Mouse (Mus musculus) CD4-positive, CD25-positive, alpha-beta regulatory T cell, adult 4 months (primary cell): ENCODE measurements around the gene Cnih2. TPM values are rescaled to one million over a fixed set of nuclear protein-coding genes. Genes with fewer than 3 reads are reported as not detected.

Source experiments
- ATAC-seq: one replicate; pipeline ENCODE4 v1.8.0; 2017
- polyA plus RNA-seq, 2 experiments: library from polyadenylated mRNA; unstranded; fragments of 100-300 nt; shearing (Covaris generic); gene quantifications; one replicate each; pipeline ENCODE4 v1.2.1; 2017

The Cnih2 gene
- polyA plus RNA-seq, 2 experiments from 2014 or later: 0.55 TPM; not detected in 1

- ATAC-seq: no peak
Measured at GRCm38 (mm10) chr19:5067867-5068569, 30.3 kb downstream of the Cnih2 start, which contains the start of gene Cd248. Gene Cd248 (plus strand): TSS chr19:5068078.

DNA sequence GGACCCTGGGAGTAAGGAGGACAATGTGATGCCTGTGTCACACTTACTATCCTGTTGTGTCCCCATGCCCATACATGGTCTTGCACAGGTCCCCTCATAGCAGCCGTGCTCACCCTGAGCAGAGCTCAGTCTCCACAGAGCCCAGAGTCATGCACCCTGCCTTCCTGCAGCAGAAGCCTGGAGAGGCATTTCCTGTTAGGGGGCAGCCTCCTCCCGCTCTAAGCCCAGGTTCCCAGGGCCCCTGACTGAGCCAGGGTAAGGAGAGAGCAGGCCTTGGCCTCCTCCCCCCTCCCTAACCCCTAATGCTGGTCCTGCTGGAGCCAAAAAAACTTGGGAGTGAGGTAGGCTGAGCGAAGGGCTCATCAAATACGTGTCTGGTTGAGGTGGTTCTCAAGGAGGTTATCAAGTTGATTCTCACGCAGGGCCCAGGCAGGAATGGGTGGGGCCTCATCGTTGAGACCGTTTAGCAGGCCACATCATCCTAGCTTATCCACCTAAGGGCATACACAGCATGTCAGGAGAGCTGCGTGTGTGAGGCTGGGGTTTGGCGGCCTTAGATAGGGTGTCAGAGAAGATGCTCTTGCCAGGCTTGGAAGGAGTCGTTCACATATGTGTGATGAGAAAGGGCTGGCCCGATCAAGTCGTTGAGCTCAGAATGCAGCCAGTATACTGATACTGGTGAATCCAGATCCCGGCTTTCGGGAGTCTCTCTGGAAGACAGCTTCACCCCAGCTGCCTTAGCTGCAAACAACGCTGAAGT, 31.1 kb downstream of the Cnih2 start:
- no peak for ATAC-seq

- no peak for ATAC-seq
Measured at GRCm38 (mm10) chr19:5065104-5065503, 33.2 kb downstream of the Cnih2 start.

DNA sequence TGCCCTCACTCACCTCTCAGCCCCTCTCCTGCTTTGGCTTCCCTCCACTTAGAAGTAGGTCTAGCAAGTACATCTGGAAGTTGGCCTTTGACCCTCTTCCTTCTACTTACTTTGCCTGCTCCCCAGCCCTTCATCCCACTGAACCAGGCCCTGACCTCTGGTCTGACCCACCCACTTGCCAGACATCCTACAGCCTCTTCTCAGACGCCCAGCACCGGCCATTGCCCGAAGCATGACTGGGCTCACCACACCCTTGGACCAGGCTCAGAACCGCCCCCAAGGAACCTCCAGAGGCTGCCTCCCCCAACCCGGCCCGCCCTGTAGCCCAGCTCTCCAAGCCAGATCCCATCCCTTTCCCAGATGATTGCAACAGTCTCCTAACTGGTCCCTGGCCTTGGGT, 35.9 kb downstream of the Cnih2 start:
- ATAC-seq: no peak

GRCm38 (mm10) chr19:5062041-5062440, 36.3 kb downstream of the Cnih2 start:
- ATAC-seq: no peak

- ATAC-seq: no peak
Measured at GRCm38 (mm10) chr19:5060365-5061330, 37.7 kb downstream of the Cnih2 start.

DNA sequence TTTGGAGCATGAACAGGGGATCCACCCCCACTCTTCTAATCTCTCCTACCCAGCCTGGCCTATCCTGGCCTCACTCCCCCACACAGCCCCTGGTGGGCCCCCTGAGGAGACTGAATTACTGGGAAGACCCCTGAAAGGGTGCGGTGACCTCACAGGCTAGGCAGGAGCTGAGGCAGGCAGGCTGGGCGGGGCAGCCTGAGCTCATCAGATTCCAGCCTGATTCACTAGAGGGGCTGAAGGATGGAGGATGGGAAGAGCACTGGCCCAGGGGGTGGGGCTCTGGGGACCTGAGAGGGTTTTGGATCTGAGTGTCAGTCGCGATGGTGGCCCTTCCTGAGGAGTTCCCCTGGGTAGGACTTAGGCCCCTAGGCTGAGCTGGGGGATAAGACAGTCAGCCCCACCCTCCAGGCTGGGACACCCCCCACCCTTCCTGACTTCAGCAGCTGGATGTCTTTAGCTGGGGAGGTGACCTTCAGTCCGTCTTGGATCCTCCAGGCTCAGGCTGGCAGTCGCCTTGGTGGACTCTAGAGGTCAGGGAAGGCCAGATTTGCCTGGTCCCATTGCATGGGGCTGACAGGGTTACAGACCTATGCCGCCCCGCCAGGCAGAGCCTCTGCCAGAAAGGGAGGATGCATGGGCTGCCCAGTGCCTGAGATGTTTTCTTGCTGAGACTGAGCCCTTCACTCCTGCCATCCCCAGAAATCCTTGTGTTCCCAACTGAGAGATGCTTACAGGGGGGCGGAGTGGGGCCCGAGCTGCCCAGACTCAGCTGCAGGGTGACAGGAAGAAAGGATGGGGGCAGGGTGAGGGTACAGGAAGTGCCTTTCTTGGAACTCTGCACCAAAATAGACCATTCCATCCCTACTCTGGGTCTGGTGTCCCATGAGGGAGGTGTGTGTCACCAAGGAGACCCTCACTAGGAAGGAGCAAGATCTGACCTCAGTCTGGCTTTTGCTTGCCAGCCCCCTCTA, 39.2 kb downstream of the Cnih2 start:
- ATAC-seq: peak; percentile 49

DNA sequence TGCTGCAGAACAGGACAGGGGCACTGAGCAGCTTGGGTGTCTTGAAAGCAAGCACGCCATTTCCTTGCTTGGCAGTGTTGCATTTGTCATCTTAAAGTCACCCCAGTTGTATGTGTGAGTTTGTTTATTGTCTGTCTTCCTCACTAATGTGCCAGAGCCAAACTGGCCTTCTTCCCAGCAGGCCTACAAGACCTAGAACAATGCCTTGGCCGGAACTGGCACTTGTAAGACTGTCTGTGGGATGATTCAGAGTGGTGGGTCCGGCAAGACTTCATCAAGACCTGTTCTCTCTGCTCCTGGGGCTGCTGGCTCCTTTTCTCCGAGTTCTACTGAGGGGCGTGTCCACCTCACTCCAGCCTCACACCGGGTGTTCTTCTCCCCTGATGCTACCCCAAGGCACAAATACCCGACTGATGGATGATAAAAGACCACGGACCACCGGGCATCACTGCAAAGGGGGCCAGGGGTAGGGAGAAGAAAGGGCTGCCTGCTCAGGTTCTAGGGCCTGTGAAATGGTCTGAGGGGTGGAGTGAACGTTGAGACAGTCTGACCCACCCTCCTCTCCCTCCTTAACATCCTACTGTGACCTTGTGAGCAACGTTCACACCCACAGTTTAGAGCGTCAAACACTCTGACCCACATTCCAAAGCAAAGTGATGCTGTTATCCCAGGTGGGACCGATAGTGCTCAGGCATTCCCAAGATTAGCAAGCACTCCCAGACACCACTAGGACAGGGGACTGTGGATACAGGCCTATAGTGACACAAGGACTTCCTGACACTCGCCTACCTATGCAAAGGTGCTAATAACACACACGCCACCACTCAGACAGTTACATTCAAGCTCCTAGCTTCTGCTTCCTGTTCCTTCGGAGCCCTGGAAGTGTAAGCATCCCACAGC, 40.2 kb downstream of the Cnih2 start:
- no peak for ATAC-seq

DNA sequence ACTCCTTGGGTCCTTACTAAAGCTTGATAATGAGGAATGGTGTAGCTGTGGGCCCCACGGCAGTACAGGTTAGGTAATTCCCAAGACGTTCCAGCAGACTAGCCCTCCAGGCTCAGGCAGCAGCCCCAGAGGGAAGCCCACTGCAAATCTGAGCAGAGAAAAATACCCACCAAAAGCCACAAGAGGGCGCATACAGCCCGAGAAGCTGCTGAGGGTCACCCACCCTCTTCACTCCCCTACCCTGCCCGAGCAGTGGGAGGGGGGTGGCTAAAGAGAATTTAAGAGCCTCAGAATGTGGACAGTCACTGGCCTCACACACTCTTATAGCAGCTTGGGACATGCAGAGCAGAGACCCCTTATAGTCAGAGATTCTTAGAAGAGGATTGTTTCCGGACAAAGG, 42.1 kb downstream of the Cnih2 start:
- no peak for ATAC-seq

DNA sequence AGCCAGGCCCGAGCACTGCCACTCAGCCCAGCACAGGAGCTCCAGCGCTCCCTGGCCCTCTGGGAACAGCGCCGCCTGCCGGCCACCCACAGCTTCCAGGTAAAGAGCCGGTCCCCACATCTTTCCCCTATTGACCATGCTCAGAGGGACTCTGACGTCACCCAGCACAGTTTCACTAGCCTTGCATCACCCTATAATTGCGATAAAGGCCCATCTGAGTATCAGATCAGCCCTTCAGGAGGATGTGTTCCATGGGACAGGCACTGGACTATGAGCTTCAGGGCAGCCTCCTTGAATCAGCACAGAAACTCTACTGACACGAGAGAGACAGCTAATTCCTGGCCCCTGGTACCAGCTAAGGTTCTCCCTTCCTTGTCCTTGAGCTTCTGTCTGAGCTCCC, 44.4 kb downstream of the Cnih2 start:
- no peak for ATAC-seq

DNA sequence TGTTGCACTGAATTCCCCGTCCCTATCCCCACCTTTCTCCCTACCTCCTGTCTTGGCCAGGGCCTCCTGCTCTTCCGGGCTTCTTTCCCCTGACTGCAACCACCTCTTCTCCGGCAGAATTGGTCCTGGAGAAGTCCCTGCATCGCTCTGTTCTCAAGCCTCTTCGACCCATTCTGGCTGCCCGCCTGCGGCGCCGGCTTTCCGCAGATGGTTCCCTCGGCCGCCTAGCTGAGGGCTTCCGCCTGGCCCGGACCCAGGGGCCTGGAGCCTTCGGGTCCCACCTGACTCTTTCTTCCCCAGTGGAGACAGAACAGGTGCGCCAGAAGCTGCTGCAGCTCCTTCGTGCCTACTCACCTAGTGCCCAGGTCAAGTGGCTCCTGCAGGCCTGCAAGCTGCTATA, 45.5 kb downstream of the Cnih2 start:
- ATAC-seq: no peak

DNA sequence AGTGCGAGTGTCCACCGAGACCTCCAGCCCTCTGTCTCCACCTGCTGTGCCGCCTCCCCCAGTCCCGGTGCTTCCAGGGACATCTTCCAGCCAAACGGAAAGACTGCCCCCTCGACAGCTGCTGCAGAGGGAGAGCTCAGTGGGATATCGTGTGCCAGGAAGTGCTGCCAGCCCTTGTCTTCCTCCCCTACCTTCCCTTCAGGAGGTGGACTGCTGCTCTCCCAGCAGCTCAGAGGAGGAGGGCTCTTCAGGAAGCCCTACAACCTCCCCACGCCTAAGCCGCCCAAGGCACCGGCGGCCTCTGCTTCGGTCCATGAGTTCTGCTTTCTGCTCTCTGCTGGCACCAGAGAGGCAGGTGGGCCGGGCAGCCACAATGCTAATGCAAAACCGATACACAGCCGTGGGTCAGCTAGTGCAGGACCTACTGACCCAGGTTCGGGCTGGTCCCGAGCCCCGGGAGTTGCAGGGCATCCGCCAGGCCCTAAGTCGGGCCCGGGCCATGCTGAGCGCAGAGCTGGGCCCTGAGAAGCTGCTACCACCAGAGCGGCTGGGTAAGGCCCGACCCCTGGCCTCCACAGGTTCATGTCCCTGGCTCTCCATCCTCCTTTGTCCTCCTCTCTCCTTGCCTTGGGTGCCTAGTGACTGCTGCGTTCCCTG, 46.0 kb downstream of the Cnih2 start:
- no peak for ATAC-seq

DNA sequence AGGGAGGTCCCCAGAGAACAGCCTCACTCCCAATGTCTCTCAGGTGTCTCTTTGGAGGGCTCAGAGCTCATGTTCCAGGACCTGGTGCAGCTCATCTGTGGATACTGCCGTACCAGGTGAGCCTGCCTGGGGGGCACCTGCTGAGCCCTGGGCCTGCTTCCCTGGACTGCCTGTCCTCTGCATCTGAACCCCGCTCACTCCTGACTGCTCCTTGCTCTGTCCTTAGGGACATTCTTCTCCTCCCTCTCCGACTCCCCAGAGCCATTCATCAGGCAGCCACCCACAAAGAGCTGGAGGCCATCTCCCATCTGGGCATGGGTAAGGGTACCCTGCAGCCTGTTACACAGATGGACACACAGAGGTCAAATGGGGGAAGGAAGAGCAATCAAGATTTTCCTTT, 46.8 kb downstream of the Cnih2 start:
- ATAC-seq: no peak

DNA sequence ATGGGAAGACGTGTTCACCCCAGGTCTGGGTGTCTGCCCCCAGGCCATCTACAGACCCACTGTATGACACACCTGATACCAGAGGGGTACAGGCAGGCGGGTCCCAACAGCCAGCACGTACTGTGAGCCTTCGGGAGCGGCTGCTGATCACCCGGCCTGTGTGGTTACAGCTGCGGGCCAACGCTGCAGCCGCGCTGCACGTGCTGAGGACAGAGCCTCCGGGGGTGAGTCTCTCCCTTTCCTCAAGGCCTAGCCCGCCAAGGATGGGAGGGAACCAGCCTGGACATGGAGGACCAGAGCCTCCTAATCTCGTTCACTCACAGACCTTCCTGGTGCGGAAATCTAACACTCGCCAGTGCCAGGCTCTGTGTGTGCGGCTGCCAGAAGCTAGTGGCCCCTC, 47.3 kb downstream of the Cnih2 start:
- ATAC-seq: no peak

DNA sequence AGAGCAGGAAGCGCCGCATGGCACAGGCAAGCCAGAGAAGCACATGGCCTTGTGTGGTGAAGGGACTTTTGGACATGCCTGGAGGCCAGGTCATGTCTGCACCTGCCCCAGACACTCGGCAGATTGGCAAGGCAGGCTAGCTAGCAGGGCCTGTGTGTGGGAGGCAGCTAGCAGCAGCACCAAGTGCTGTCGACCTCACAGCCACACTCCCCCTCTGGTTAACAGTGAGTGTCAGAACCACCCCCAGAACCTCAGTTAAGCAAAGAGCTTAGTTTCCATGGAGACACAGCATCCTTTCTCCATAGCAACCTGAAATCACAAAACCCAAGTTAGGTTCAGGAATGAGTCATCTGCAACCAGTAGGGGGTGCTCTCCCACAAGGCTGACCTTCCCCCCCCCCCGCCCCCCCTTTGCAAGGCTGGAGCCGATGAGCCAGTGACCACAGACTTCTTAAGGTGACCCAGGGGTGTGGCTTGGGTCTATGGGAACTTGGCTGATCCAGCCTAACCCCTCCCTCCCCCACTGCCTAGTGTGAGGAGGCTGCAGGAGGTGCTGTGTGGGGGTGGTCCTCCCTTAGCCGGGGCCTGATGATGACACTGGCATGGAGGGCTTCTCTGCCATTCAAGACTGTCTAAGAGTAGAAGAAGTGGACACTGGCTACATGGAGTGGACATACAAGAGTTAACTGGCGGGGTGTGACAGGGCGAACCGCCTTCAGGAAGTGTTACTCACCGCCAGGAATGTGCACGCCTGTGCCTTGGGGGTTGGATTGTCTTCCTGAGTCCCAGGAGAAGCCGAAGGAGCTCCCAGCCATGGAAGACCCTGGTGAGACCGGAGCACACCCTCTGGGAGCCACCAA, 48.0 kb downstream of the Cnih2 start, which contains the start of gene Rin1:
Gene Rin1 (plus strand): TSS at position 435 of the 859 bp plus-strand sequence.
- peak; percentile 56 for ATAC-seq

DNA sequence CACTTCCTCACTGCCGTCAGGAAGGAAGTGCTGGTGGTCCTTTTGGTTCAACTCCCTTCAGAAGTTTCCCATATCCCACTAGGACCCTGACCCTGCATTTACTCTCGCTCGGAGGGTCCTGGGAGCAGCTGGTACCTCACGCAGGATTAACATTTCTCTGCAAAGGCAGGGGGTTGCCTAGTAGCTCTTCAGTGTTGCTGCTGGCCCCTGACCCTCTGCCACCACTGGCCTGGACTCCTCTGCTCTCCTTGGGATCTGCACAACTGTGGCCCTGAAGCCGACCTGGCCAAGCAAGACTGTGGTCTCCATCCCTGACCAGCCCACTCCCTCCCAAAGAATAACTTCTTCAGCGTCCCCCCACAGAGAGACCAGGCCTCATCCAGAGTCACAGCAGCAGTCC, 49.0 kb downstream of the Cnih2 start:
- no peak for ATAC-seq

DNA sequence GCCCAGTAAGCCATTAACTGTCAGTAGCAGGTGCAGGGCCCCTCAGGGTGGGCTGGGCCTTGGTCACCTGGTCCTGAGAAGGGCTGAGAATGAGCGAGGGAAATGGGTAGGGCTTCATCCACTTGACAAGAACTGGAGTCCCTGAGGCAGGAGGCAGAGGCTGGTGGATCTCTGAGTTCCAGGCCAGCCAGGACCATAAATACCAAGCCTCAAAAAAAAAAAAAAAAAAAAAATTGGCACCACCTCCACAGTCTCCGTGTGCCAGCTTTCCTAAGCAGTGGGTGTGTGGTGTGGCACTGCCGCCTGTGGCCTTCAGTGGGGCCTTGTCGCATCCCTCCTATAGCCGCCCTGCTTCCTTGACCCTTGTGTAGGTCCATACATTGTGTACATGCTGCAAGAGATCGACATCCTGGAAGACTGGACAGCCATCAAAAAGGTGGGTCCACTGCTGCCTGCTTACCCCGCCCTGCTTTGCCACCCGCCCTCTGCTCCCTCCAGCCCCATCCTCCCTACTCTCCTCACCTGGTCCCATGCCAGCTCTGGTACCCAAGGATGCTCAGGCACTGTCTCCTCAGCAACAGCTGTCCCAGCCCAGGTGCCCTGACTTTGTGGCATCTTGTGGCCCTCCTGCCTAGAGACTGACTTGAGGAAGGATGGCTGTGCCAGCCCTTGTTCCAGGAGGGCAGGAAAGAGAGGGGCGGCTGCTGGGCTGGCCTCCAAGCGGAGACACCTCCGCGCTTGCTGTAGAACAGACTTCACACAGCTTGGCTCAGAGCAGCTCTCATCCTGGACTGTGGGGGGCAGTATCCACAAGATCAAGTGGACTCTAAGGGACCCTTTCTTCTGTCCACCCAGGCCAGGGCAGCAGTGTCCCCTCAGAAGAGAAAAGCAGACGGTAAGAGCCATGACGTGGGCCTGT, 49.9 kb downstream of the Cnih2 start:
- no peak for ATAC-seq

- ATAC-seq: no peak
Measured at GRCm38 (mm10) chr19:5045531-5045930, 52.8 kb downstream of the Cnih2 start.
